Mouse (Mus musculus): ENCODE measurements at regions not wholly inside any gene's neighbourhood (a gene's known extent, or its start where the extent isn't known, plus 50 kb on each side); places are given as distances from the start of the nearest gene placed in this dataset.

GRCm38 (mm10) chr13:71064590-71065307 lies 223.1 kb upstream of the Adamts16 start:
- no peak for TF ChIP-seq E2F4 (IDR thresholded peaks at IDR 0.05; ENCODE audit: insufficient replicate concordance, low read depth, low read length)
- no peak for TF ChIP-seq ZNF384 (IDR thresholded peaks at IDR 0.05; ENCODE audit: low read depth, low read length)
- no peak for TF ChIP-seq MYC (IDR thresholded peaks at IDR 0.05; ENCODE audit: low read depth, low read length)

Data from CH12.LX (cell line).